Mouse (Mus musculus): ENCODE results near the gene Cdca3. TPM values are rescaled to one million over a fixed set of nuclear protein-coding genes. Genes with fewer than 3 reads are reported as not detected.

The Cdca3 gene
- total RNA-seq (2014; rRNA removed) (13.5 and 20.7 TPM in 2 replicates), polyA plus RNA-seq (2015; fragmentation: Nextera tagmentation; extraction: Ambion mirVana) (28.5 and 30.5 TPM in 2 replicates)

- H3K9ac ChIP-seq, result peak within 1 kb of the TSS; percentile 59
- H3K4me1 ChIP-seq (ENCODE audit: insufficient read depth), result 0 out of 2 replicates have a peak, but pooled peaks cover 4% of the 10 kb centered on the region
- H3K4me3 ChIP-seq (ENCODE audit: low read depth, low read length), result peak within 1 kb of the TSS; percentile 55
- peak within 1 kb of the TSS; percentile 83 for H3K4me2 ChIP-seq (ENCODE audit: low read depth)
- ATAC-seq, result peak; percentile 93
- under 1% methylated on average over 54 of the region's 55 CpGs for WGBS
- DNase-seq, result peak; percentile 100
- peak within 1 kb of the TSS; percentile 76 for H3K27ac ChIP-seq (ENCODE audit: low read depth, low read length)
- peak; percentile 52 for TF ChIP-seq CTCF (IDR thresholded peaks at IDR 0.05; ENCODE audit: low read depth)
- H3K27me3 ChIP-seq (ENCODE audit: insufficient read depth, low read length), result no peaks in the 10 kb centered on the region
- H3K9me3 ChIP-seq (ENCODE audit: low read length), result no peaks in the 10 kb centered on the region
- peaks cover 23% of the 10 kb centered on the region for H3K36me3 ChIP-seq (ENCODE audit: insufficient read depth)
These were observed at the start of gene Cdca3, which contains the start of gene Usp5 for GRCm38 (mm10) chr6:124828868-124829798. Cdca3 (plus strand) TSS chr6:124829547. Usp5 (minus strand) TSS chr6:124829484.

GRCm38 (mm10) chr6:124779984-124780416 lies 49.3 kb upstream of the Cdca3 start:
- Histone ChIP-seq H3K4me1 (ENCODE audit: insufficient read depth) (peaks cover 2% of the 10 kb centered on the region; the same call in 1 of the 2 replicates), H3K36me3 (ENCODE audit: insufficient read depth) (no peaks in the 10 kb centered on the region), H3K4me3 (ENCODE audit: low read depth, low read length) (peak overlapping the region; percentile 28), H3K27me3 (ENCODE audit: insufficient read depth, low read length) (no peaks in the 10 kb centered on the region), H3K9me3 (ENCODE audit: low read length) (no peaks in the 10 kb centered on the region), H3K9ac (peak overlapping the region; percentile 26; the same call in 1 of the 2 replicates), H3K4me2 (ENCODE audit: low read depth) (peak overlapping the region; percentile 44), H3K27ac (ENCODE audit: low read depth, low read length) (no peak overlapping the region)
- ATAC-seq (no peak), DNase-seq (no peak)
- WGBS, result 4% methylated on average over 10 of the region's 10 CpGs
- TF ChIP-seq CTCF (IDR thresholded peaks at IDR 0.05; ENCODE audit: low read depth), result peak; percentile 19; the same call in 1 of the 2 replicates

GRCm38 (mm10) chr6:124780917-124781316 lies 48.4 kb upstream of the Cdca3 start:
- 73% methylated on average over 7 of the region's 7 CpGs for WGBS
- no peak for TF ChIP-seq CTCF (IDR thresholded peaks at IDR 0.05; ENCODE audit: low read depth)
- Histone ChIP-seq H3K9me3 (ENCODE audit: low read length) (no peaks in the 10 kb centered on the region), H3K27ac (ENCODE audit: low read depth, low read length) (no peak overlapping the region), H3K4me2 (ENCODE audit: low read depth) (no peak overlapping the region), H3K4me1 (ENCODE audit: insufficient read depth) (peaks cover 2% of the 10 kb centered on the region; the same call in 1 of the 2 replicates), H3K27me3 (ENCODE audit: insufficient read depth, low read length) (no peaks in the 10 kb centered on the region), H3K36me3 (ENCODE audit: insufficient read depth) (no peaks in the 10 kb centered on the region), H3K9ac (no peak overlapping the region), H3K4me3 (ENCODE audit: low read depth, low read length) (no peak overlapping the region)
- DNase-seq (no peak), ATAC-seq (no peak)

- Histone ChIP-seq H3K36me3 (ENCODE audit: insufficient read depth) (no peaks in the 10 kb centered on the region), H3K27ac (ENCODE audit: low read depth, low read length) (no peak overlapping the region), H3K27me3 (ENCODE audit: insufficient read depth, low read length) (no peaks in the 10 kb centered on the region), H3K4me1 (ENCODE audit: insufficient read depth) (peaks cover 2% of the 10 kb centered on the region; the same call in 1 of the 2 replicates), H3K4me3 (ENCODE audit: low read depth, low read length) (no peak overlapping the region), H3K9ac (no peak overlapping the region), H3K4me2 (ENCODE audit: low read depth) (no peak overlapping the region), H3K9me3 (ENCODE audit: low read length) (no peaks in the 10 kb centered on the region)
- ATAC-seq (0 out of 2 replicates have a peak, but pooled peaks have one; percentile 12), DNase-seq (no peak)
- no peak for TF ChIP-seq CTCF (IDR thresholded peaks at IDR 0.05; ENCODE audit: low read depth)
- WGBS, result 32% methylated on average over 6 of the region's 6 CpGs
These were observed 46.9 kb upstream of the Cdca3 start for GRCm38 (mm10) chr6:124782436-124782835.

GRCm38 (mm10) chr6:124786756-124787420 lies 42.5 kb upstream of the Cdca3 start:
- 45% methylated on average over 8 of the region's 8 CpGs for WGBS
- ATAC-seq (no peak), DNase-seq (no peak)
- H3K9ac ChIP-seq, result no peak overlapping the region
- H3K4me2 ChIP-seq (ENCODE audit: low read depth), result no peak overlapping the region
- no peak for TF ChIP-seq CTCF (IDR thresholded peaks at IDR 0.05; ENCODE audit: low read depth)
- H3K9me3 ChIP-seq (ENCODE audit: low read length), result no peaks in the 10 kb centered on the region
- no peaks in the 10 kb centered on the region for H3K27me3 ChIP-seq (ENCODE audit: insufficient read depth, low read length)
- no peak overlapping the region for H3K27ac ChIP-seq (ENCODE audit: low read depth, low read length)
- H3K36me3 ChIP-seq (ENCODE audit: insufficient read depth), result no peaks in the 10 kb centered on the region
- no peaks in the 10 kb centered on the region for H3K4me1 ChIP-seq (ENCODE audit: insufficient read depth)
- no peak overlapping the region for H3K4me3 ChIP-seq (ENCODE audit: low read depth, low read length)

- TF ChIP-seq CTCF (IDR thresholded peaks at IDR 0.05; ENCODE audit: low read depth), result no peak
- ATAC-seq, result no peak
- 80% methylated on average over 10 of the region's 10 CpGs for WGBS
These were observed 41.6 kb upstream of the Cdca3 start for GRCm38 (mm10) chr6:124787722-124788121.

More at GRCm38 (mm10) chr6:124787722-124788121, 41.6 kb upstream of the Cdca3 start:
- no peak overlapping the region for H3K4me3 ChIP-seq (ENCODE audit: low read depth, low read length)
- no peak overlapping the region for H3K9ac ChIP-seq
- no peaks in the 10 kb centered on the region for H3K27me3 ChIP-seq (ENCODE audit: insufficient read depth, low read length)
- no peak overlapping the region for H3K4me2 ChIP-seq (ENCODE audit: low read depth)
- no peaks in the 10 kb centered on the region for H3K4me1 ChIP-seq (ENCODE audit: insufficient read depth)
- no peaks in the 10 kb centered on the region for H3K9me3 ChIP-seq (ENCODE audit: low read length)
- no peak for DNase-seq
- no peaks in the 10 kb centered on the region for H3K36me3 ChIP-seq (ENCODE audit: insufficient read depth)
- no peak overlapping the region for H3K27ac ChIP-seq (ENCODE audit: low read depth, low read length)
